Mouse (Mus musculus) embryonic facial prominence, embryonic 14.5 days (tissue): ENCODE data around the gene Dctn3. TPM values are rescaled to one million over a fixed set of nuclear protein-coding genes. Genes with fewer than 3 reads are reported as not detected.
"Not testable (repeated sequence)": the region's sequence is repeated elsewhere in the genome, so short reads cannot be mapped to it uniquely, and the experiment has no call there.

Source experiments
- ATAC-seq: fragments of 200-750 bp; cut with Nextera tagmentation; 2 replicates; pipeline ENCODE4 v1.8.0; 2017; ENCODE audit warnings: low read depth, moderate number of reproducible peaks, moderate TSS enrichment
- DNase-seq: peaks from one replicate; pipeline ENCODE4 v3.0.0-alpha.2; 2015; ENCODE audit warnings: low spot score
- H3K27ac ChIP-seq: fragments of 300-500 bp; sonication (generic); replicated peaks from 2 replicates; pipeline ENCODE4 v1.5.1; 2014; ENCODE audit warnings: low read depth, mild to moderate bottlenecking, low read length, moderate library complexity
- H3K27me3 ChIP-seq: fragments of 300-500 bp; sonication (generic); replicated peaks from 2 replicates; pipeline ENCODE4 v1.6.1; 2014; ENCODE audit warnings: low read length; ENCODE audit not compliant: control insufficient read depth, insufficient read depth
- H3K36me3 ChIP-seq: fragments of 300-500 bp; sonication (generic); 2 replicates; pipeline ENCODE4 v1.6.1; 2014; ENCODE audit warnings: low read length, mixed read lengths; ENCODE audit not compliant: control insufficient read depth, insufficient read depth
- H3K4me1 ChIP-seq: fragments of 300-500 bp; sonication (generic); 2 replicates; pipeline ENCODE4 v1.6.1; 2014; ENCODE audit warnings: antibody characterized with exemption, low read length; ENCODE audit not compliant: control insufficient read depth, insufficient read depth
- H3K4me2 ChIP-seq: fragments of 300-500 bp; sonication (generic); 2 replicates; pipeline ENCODE4 v1.6.1; 2014; ENCODE audit warnings: low read depth, mild to moderate bottlenecking, low read length, moderate library complexity, mixed read lengths
- H3K4me3 ChIP-seq: fragments of 300-500 bp; sonication (generic); 2 replicates; pipeline ENCODE4 v1.5.1; 2014; ENCODE audit warnings: low read depth, mild to moderate bottlenecking, low read length
- H3K9ac ChIP-seq: fragments of 300-500 bp; sonication (generic); 2 replicates; pipeline ENCODE4 v1.6.1; 2014; ENCODE audit warnings: low read depth, mild to moderate bottlenecking, low read length, moderate library complexity, mixed read lengths
- H3K9me3 ChIP-seq: fragments of 300-500 bp; sonication (generic); 2 replicates; pipeline ENCODE4 v1.6.1; 2016; ENCODE audit warnings: low read length; ENCODE audit not compliant: control insufficient read depth
- WGBS: fragments of 180-500 bp; shearing (Covaris S2); extraction: QIAGEN DNeasy Blood & Tissue Kit; methylation state at CpG from one replicate; pipeline ENCODE4 v1.1.7; 2014; 5-methylcytosine and 5-hydroxymethylcytosine counted together
- polyA plus RNA-seq: library from polyadenylated mRNA; unstranded; fragments of >200 nt; fragmentation: Nextera tagmentation; extraction: Ambion mirVana; gene quantifications from 2 replicates; pipeline ENCODE4 v1.2.1, GENCODE M21; 2014

Gene Dctn3
- polyA plus RNA-seq, 1 experiment from 2014 or later = 112 TPM

- not testable (repeated sequence) for H3K36me3 ChIP-seq, H3K9ac ChIP-seq, ATAC-seq, H3K27ac ChIP-seq, H3K27me3 ChIP-seq, H3K4me2 ChIP-seq, H3K9me3 ChIP-seq, H3K4me3 ChIP-seq, H3K4me1 ChIP-seq, DNase-seq
- WGBS = 52% methylated on average over 5 of the region's 10 CpGs
These were observed 37.0 kb downstream of the Dctn3 start for GRCm38 (mm10) chr4:41685882-41686492.

DNA sequence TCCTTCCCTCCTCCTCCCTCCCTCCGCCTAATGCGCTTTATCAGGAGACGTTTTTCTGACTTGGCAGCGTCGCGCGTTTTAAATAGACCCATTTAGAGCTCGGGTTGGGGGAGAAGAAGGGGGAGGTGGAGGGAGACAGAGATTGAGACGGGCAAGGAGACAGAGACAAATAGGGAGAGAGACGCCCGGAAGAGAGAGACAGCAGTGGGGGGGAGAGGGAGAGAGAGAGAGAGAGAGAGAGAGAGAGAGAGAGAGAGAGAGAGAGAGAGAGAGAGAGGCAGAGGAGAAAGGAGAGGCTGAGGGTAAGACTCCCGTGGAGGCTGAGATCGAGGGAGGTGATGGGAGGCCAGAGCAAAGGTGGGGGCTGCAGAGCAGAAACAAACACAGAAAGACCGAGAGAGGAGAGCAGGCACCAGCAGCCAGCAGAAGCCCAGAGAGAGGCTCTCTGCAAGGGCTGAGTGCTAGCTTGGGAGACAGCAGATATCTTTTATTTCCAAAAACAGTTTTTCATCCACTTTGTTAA, 38.0 kb downstream of the Dctn3 start:
- H3K4me3 ChIP-seq, DNase-seq, H3K27ac ChIP-seq, H3K9ac ChIP-seq, H3K9me3 ChIP-seq, H3K27me3 ChIP-seq, H3K36me3 ChIP-seq: not testable (repeated sequence)
- peaks cover 11% of the 10 kb centered on the region; the same call in 1 of the 2 replicates for H3K4me1 ChIP-seq
- peak; percentile 2; the same call in 1 of the 2 replicates for ATAC-seq
- H3K4me2 ChIP-seq = peak overlapping the region; percentile 18; the same call in 1 of the 2 replicates
- WGBS = 6% methylated on average over 14 of the region's 14 CpGs

GRCm38 (mm10) chr4:41684131-41684930, 38.6 kb downstream of the Dctn3 start:
- Histone ChIP-seq H3K4me1 (peaks cover 11% of the 10 kb centered on the region), H3K4me2 (peak overlapping the region; percentile 46), H3K4me3 (peak overlapping the region; percentile 21; the same call in 1 of the 2 replicates)
- H3K9ac ChIP-seq, H3K27ac ChIP-seq, H3K36me3 ChIP-seq, DNase-seq, H3K9me3 ChIP-seq, H3K27me3 ChIP-seq: not testable (repeated sequence)
- peak; percentile 6; the same call in 1 of the 2 replicates for ATAC-seq
- WGBS = 10% methylated on average over 16 of the region's 27 CpGs

DNA sequence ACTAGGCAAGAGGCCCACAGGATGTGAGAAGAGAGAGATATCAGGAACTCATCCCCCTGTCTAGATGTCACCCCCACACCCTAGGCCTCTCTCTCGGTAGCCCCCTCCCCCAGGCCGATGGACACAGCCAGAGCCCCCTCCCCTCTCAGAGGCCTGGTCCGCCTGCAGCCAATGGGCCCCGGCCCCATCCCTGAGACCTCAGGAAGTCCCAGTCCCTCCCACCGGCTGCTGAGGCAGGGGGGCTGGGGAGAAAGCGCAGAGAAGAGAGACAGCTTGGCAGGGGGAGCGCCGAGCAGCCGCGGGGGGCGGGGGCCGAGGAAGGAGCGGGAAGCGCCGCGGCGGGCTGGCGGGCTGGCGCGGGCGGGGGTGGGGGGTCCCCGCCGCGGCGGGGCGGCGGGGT, 39.7 kb downstream of the Dctn3 start:
- not testable (repeated sequence) for H3K27me3 ChIP-seq

GRCm38 (mm10) chr4:41682789-41683188, 40.2 kb downstream of the Dctn3 start:
- Histone ChIP-seq H3K27me3 (no peaks in the 10 kb centered on the region), H3K4me1 (peaks cover 11% of the 10 kb centered on the region), H3K4me3 (no peak overlapping the region), H3K9me3 (no peaks in the 10 kb centered on the region), H3K27ac (0 out of 2 replicates have a peak overlapping the region, but pooled peaks have one; percentile 24), H3K36me3 (no peaks in the 10 kb centered on the region), H3K9ac (no peak overlapping the region), H3K4me2 (no peak overlapping the region)
- WGBS = 30% methylated on average over 6 of the region's 6 CpGs
- DNase-seq (no peak), ATAC-seq (no peak)

More for the DNA sequence above, 39.7 kb downstream of the Dctn3 start:
- H3K36me3 ChIP-seq, H3K9ac ChIP-seq, DNase-seq, H3K27ac ChIP-seq, H3K9me3 ChIP-seq: not testable (repeated sequence)
- Histone ChIP-seq H3K4me3 (peak overlapping the region; percentile 20; the same call in 1 of the 2 replicates), H3K4me1 (peaks cover 11% of the 10 kb centered on the region), H3K4me2 (peak overlapping the region; percentile 34; the same call in 1 of the 2 replicates)
- ATAC-seq = peak; percentile 60
- 0% methylated on average over 1 of the region's 27 CpGs for WGBS

- Histone ChIP-seq H3K4me2 (no peak overlapping the region), H3K9me3 (no peaks in the 10 kb centered on the region), H3K27ac (no peak overlapping the region), H3K36me3 (no peaks in the 10 kb centered on the region), H3K4me3 (no peak overlapping the region), H3K27me3 (no peaks in the 10 kb centered on the region), H3K4me1 (peaks cover 19% of the 10 kb centered on the region), H3K9ac (no peak overlapping the region)
- 54% methylated on average over 10 of the region's 10 CpGs for WGBS
- no peak for DNase-seq
- ATAC-seq = no peak
These were observed 41.0 kb downstream of the Dctn3 start for GRCm38 (mm10) chr4:41681947-41682346.

GRCm38 (mm10) chr4:41681176-41681575, 41.8 kb downstream of the Dctn3 start:
- peaks cover 27% of the 10 kb centered on the region for H3K4me1 ChIP-seq
- no peaks in the 10 kb centered on the region for H3K27me3 ChIP-seq
- ATAC-seq = no peak
- no peaks in the 10 kb centered on the region for H3K36me3 ChIP-seq
- no peak overlapping the region for H3K4me3 ChIP-seq
- H3K4me2 ChIP-seq = no peak overlapping the region
- 31% methylated on average over 4 of the region's 4 CpGs for WGBS
- H3K27ac ChIP-seq = no peak overlapping the region
- no peak overlapping the region for H3K9ac ChIP-seq
- no peaks in the 10 kb centered on the region for H3K9me3 ChIP-seq
- DNase-seq = no peak

DNA sequence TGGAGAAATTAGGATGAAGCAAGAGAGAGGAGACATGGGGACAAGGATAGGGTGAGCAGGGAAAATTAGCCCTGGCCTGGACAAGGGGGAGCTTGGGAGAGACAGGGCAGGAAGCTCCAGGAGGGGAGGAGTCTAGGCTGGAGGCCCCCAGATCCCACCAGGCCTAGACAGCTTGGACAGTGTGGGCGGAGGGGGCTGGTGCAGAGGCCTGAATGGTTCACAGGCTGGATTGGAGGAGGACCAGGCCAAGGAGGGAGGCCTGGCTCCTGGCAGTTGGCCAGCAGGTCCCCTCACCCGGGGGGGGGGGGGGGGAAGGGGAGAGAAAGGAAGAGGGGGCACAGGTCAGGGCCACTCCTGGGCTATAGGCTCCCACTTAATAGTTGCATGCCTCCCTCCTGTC, 43.7 kb downstream of the Dctn3 start:
- WGBS = 63% methylated on average over 1 of the region's 2 CpGs
- H3K9ac ChIP-seq = peak overlapping the region; percentile 31; the same call in 1 of the 2 replicates
- H3K27me3 ChIP-seq = no peaks in the 10 kb centered on the region
- H3K36me3 ChIP-seq = no peaks in the 10 kb centered on the region
- no peaks in the 10 kb centered on the region for H3K9me3 ChIP-seq
- no peak for ATAC-seq
- H3K4me3 ChIP-seq = no peak overlapping the region
- peaks cover 31% of the 10 kb centered on the region for H3K4me1 ChIP-seq
- H3K27ac ChIP-seq = no peak overlapping the region
- DNase-seq = peak; percentile 25
- H3K4me2 ChIP-seq = no peak overlapping the region
